Mouse (Mus musculus) duodenum, adult 2 months (tissue): ENCODE results near the gene Lrfn1. TPM values are rescaled to one million over a fixed set of nuclear protein-coding genes. Genes with fewer than 3 reads are reported as not detected.

Experiments used
- polyA plus RNA-seq: library from polyadenylated mRNA; depleted of rRNA; stranded (reverse); fragments of >200 nt; gene quantifications from 2 replicates; pipeline ENCODE4 v1.2.3, GENCODE M21; 2012; ENCODE audit warnings: low replicate concordance; rRNA removed

Gene Lrfn1
- polyA plus RNA-seq: 1.9 and 2.2 TPM in 2 replicates

DNA sequence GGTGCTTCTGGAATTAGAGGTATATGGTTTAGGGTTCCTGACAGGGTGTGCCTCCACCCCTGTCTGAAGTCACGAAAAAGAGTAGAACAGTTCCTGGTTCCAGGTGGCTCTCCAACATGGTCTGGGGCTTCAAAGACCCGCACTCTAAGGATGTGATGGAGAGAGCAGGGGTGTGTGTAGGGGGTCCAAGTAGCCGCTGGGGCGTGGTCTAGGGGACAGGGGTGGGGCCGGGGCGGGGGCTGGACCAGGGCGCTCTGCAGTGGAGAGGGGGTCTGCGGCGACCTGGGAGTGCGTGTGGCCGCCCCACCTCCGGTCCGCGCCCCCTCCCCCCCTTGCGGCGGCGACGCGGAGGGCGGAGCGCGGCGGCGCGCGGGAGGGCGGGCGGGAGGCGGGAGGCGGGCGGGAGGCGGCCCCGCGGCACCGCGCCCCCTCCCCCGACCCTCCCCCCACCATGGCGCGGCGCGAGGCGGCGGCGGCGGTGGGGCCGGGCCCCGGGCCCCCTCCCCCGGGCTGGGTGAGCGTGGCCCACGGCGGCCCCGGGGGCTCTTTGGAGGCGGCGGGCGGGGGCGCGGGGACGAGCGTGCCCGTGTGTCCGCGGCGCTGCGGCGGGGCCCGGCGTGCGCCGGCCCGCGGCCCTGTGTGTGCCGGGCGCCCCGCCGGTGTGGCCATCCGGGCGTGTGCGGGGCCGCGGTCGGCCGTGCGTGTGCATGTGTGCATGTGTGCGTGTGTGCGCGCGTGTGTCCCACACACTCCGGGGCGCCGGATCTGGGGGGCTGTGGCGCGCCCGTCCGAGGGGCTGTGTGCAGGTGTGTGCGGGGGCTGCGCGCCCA is at the start of gene Lrfn1:
TSS of gene Lrfn1 (plus strand) at position 450 of the 830 bp plus-strand sequence.

DNA sequence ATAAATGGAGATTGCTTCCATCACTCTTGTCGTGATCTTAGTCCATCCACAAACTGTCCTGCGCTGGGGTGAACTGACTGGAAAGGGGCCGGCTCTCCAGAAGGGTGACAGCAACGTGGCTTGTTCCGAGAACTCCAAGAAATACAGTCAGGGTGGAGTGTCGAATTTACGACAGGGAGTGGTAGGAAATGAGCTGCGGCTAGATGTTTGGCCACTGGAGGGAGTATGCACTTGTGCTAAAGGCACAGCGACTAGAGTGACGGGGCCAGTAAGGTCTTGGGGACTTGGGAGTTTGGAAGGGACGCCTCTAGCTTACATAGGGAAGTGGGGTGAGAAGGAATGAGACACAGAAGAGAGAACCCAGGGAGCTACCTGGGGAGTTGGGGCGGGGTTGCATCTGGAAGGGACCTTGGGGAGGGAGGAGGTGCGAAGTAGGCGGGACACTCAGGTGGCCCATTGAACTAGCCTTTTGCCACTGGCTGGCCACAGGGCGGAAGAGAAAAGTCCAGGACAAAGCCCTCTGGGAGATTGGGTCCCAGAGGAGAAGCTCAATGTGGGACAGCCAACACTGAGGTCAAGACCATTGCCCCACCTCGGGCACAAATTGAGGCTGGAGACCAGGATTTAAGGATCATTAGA is 14.7 kb upstream of the Lrfn1 start, which contains the start of gene Gmfg:
TSS of gene Gmfg (plus strand) at position 516 of the 639 bp plus-strand sequence.

DNA sequence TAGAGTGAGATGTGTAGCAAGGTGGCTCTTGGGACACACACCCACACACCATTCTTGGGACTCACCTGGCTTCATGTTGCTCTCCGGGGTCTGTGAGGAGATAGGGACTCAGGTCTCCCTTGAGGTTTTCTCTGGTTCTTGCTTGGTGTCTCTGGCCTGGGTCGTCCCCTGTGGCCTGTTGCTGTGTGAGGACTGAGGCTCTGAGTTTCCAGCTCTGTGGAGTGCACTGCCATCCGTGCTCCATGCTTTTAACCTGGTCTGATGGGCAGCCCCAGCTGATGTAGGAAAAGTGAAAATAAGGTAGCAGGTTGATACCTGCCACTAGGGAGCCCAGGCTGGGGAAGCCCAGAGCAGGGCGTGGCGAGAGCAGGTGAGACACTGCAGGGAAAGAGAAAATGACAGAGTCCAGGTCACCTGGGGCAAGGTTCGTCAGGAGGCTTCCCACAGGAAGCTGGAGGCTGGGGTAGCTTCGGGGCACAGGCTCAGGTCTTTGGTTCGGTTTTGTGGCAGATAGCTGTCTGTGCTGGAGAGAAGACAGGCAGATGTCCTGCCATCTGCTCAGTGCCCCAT is 58.7 kb downstream of the Lrfn1 start, which contains the start of gene Ifnl2:
TSS of gene Ifnl2 (minus strand) at position 51 of the 570 bp plus-strand sequence.

Other genes with a start within 250 kb of the Lrfn1 start
- gene Eid2, start 184.1 kb upstream of the Lrfn1 start, polyA plus RNA-seq: 2.1 and 3.1 TPM in 2 replicates
- gene Eid2b, start 174.2 kb upstream of the Lrfn1 start, polyA plus RNA-seq: 5.6 and 9.5 TPM in 2 replicates
- not detected in 2 replicates for gene Selenov, start 160.8 kb upstream of the Lrfn1 start, polyA plus RNA-seq
- 0.85 and 2.0 TPM in 2 replicates for gene Dll3, start 149.7 kb upstream of the Lrfn1 start, polyA plus RNA-seq
- gene Timm50, start 139.9 kb upstream of the Lrfn1 start, polyA plus RNA-seq: 62.6 and 69.2 TPM in 2 replicates
- 67.1 and 86.1 TPM in 2 replicates for gene Supt5, start 113.2 kb upstream of the Lrfn1 start, polyA plus RNA-seq
- gene Rps16, start 101.3 kb upstream of the Lrfn1 start, polyA plus RNA-seq: 542 and 682 TPM in 2 replicates
- 18.5 and 35.5 TPM in 2 replicates for gene Plekhg2, start 79.4 kb upstream of the Lrfn1 start, polyA plus RNA-seq
- 75.8 and 210 TPM in 2 replicates for gene Zfp36, start 71.7 kb upstream of the Lrfn1 start, polyA plus RNA-seq
- gene Med29, start 59.3 kb upstream of the Lrfn1 start, polyA plus RNA-seq: 48.3 and 51.3 TPM in 2 replicates
- gene Paf1, start 59.0 kb upstream of the Lrfn1 start, polyA plus RNA-seq: 81.7 and 153 TPM in 2 replicates
- gene Gmfg, start 14.5 kb upstream of the Lrfn1 start, polyA plus RNA-seq: 3.9 and 4.1 TPM in 2 replicates
- gene Ifnl2, start 58.5 kb downstream of the Lrfn1 start, polyA plus RNA-seq: not detected in 2 replicates
- not detected in 2 replicates for gene Ifnl3, start 70.9 kb downstream of the Lrfn1 start, polyA plus RNA-seq
- 17.4 and 5,492 TPM in 2 replicates for gene Sycn, start 88.9 kb downstream of the Lrfn1 start, polyA plus RNA-seq
- gene Nccrp1, start 95.3 kb downstream of the Lrfn1 start, polyA plus RNA-seq: 0.26 and 3.6 TPM in 2 replicates
- 60.8 and 63.0 TPM in 2 replicates for gene Samd4b, start 146.2 kb downstream of the Lrfn1 start, polyA plus RNA-seq
- 72.4 and 92.7 TPM in 2 replicates for gene Pak4, start 146.2 kb downstream of the Lrfn1 start, polyA plus RNA-seq
- gene Acp7, start 179.4 kb downstream of the Lrfn1 start, polyA plus RNA-seq: 0.05 TPM in 1 of 2 replicates, not detected in the other
- gene Fbxo27, start 240.9 kb downstream of the Lrfn1 start, polyA plus RNA-seq: 1.2 and 1.3 TPM in 2 replicates